Mouse (Mus musculus): ENCODE results near the gene Mrpl12. TPM values are rescaled to one million over a fixed set of nuclear protein-coding genes. Genes with fewer than 3 reads are reported as not detected.

Mrpl12 gene
- total and polyA plus RNA-seq, 3 experiments, result 63.2 to 514 (median 125) TPM

DNA sequence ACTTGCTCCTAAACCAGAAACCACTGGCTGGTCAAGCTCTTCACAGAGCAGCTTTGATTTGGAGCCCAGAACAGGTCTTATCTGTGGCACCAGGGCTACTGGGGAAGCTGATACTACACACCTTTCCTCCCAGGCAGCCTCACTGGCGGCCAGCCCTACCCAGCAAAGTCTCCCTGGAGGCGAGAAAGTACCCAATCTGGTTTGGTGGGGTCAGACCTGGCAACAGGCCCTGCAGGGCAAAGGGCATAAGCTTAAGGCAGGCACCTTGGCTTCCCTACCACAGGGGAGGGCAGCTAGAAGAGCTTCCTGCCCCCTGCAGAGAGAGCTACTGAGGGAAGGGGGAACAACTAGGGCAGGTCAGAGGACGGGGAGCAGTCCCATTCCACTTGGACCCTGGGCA, 15.9 kb downstream of the Mrpl12 start:
- Histone ChIP-seq H3K36me3 (replicated peaks) (peaks cover 46% of the 10 kb centered on the region), H3K9me3 (replicated peaks) (no peaks in the 10 kb centered on the region), H3K4me3 (ENCODE audit: low read depth, low read length) (no peak overlapping the region), H3K4me1 (ENCODE audit: insufficient read depth, low read depth, low read length) (peaks cover 14% of the 10 kb centered on the region), H3K27me3 (ENCODE audit: insufficient read depth, low read length) (peaks cover 21% of the 10 kb centered on the region)
- ATAC-seq (ENCODE audit: extremely low read depth, insufficient number of reproducible peaks, low FRiP score, poor library complexity, severe bottlenecking) (no peak), DNase-seq (ENCODE audit: low spot score) (no peak)
- no peak for TF ChIP-seq CTCF (IDR thresholded peaks at IDR 0.05; ENCODE audit: low read depth, low read length)
- no peak for TF ChIP-seq GATA2 (IDR thresholded peaks at IDR 0.05; ENCODE audit: borderline replicate concordance, low read depth, low read length)
- TF ChIP-seq TAL1 (conservative IDR thresholded peaks at IDR 0.05; ENCODE audit: low read depth, low read length), result no peak
- no peak for TF ChIP-seq GATA1 (IDR thresholded peaks at IDR 0.05; ENCODE audit: borderline replicate concordance, low read length)
- TF ChIP-seq POLR2AphosphoS5 (IDR thresholded peaks at IDR 0.05; ENCODE audit: insufficient replicate concordance, low read depth, low read length), result no peak

DNA sequence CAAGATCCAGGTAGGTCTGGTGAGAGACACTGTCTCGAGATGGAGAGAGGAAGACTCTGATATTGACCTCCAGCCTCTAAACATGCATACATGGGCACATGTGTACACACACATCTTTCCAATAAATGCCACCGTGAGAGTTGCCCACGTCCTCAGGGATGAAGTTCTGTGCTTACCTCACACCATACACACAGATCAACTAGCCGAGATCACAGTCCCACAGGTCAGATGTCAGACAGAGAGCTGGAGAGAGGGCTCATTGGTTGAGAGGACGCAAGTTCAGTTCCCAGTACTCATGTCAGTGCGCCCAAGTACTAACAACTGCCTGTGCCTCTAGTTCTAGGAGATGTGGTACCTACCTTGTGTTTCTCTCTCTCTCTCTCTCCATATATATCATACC, 16.6 kb downstream of the Mrpl12 start:
- DNase-seq (ENCODE audit: low spot score), result no peak
- Histone ChIP-seq H3K4me3 (ENCODE audit: low read depth, low read length) (no peak overlapping the region), H3K4me1 (ENCODE audit: insufficient read depth, low read depth, low read length) (peaks cover 14% of the 10 kb centered on the region), H3K36me3 (replicated peaks) (peaks cover 40% of the 10 kb centered on the region), H3K9me3 (replicated peaks) (no peaks in the 10 kb centered on the region), H3K27me3 (ENCODE audit: insufficient read depth, low read length) (peaks cover 22% of the 10 kb centered on the region)
- ATAC-seq (ENCODE audit: extremely low read depth, insufficient number of reproducible peaks, low FRiP score, poor library complexity, severe bottlenecking), result no peak
- TF ChIP-seq GATA1 (IDR thresholded peaks at IDR 0.05; ENCODE audit: borderline replicate concordance, low read length) (no peak), POLR2AphosphoS5 (IDR thresholded peaks at IDR 0.05; ENCODE audit: insufficient replicate concordance, low read depth, low read length) (0 out of 2 replicates have a peak, but pooled peaks have one; percentile 55)

GRCm38 (mm10) chr11:120501701-120502100, 17.3 kb downstream of the Mrpl12 start:
- no peak for ATAC-seq (ENCODE audit: extremely low read depth, insufficient number of reproducible peaks, low FRiP score, poor library complexity, severe bottlenecking)
- DNase-seq (ENCODE audit: low spot score), result no peak
- no peaks in the 10 kb centered on the region for H3K9me3 ChIP-seq (replicated peaks)
- H3K36me3 ChIP-seq (replicated peaks), result peaks cover 33% of the 10 kb centered on the region
- H3K4me1 ChIP-seq (ENCODE audit: insufficient read depth, low read depth, low read length), result peaks cover 15% of the 10 kb centered on the region
- H3K27me3 ChIP-seq (ENCODE audit: insufficient read depth, low read length), result peaks cover 24% of the 10 kb centered on the region
- H3K4me3 ChIP-seq (ENCODE audit: low read depth, low read length), result no peak overlapping the region
- TF ChIP-seq GATA1 (IDR thresholded peaks at IDR 0.05; ENCODE audit: borderline replicate concordance, low read length) (no peak), TAL1 (conservative IDR thresholded peaks at IDR 0.05; ENCODE audit: low read depth, low read length) (no peak), CTCF (IDR thresholded peaks at IDR 0.05; ENCODE audit: low read depth, low read length) (no peak), POLR2AphosphoS5 (IDR thresholded peaks at IDR 0.05; ENCODE audit: insufficient replicate concordance, low read depth, low read length) (no peak), GATA2 (IDR thresholded peaks at IDR 0.05; ENCODE audit: borderline replicate concordance, low read depth, low read length) (no peak)

GRCm38 (mm10) chr11:120505661-120506060, 21.2 kb downstream of the Mrpl12 start:
- no peaks in the 10 kb centered on the region for H3K9me3 ChIP-seq (replicated peaks)
- TF ChIP-seq TAL1 (conservative IDR thresholded peaks at IDR 0.05; ENCODE audit: low read depth, low read length) (no peak), POLR2AphosphoS5 (IDR thresholded peaks at IDR 0.05; ENCODE audit: insufficient replicate concordance, low read depth, low read length) (no peak), CTCF (IDR thresholded peaks at IDR 0.05; ENCODE audit: low read depth, low read length) (no peak), GATA1 (IDR thresholded peaks at IDR 0.05; ENCODE audit: borderline replicate concordance, low read length) (no peak), GATA2 (IDR thresholded peaks at IDR 0.05; ENCODE audit: borderline replicate concordance, low read depth, low read length) (no peak)
- no peak for ATAC-seq (ENCODE audit: extremely low read depth, insufficient number of reproducible peaks, low FRiP score, poor library complexity, severe bottlenecking)
- H3K27me3 ChIP-seq (ENCODE audit: insufficient read depth, low read length), result peaks cover 24% of the 10 kb centered on the region
- H3K36me3 ChIP-seq (replicated peaks), result no peaks in the 10 kb centered on the region
- no peak overlapping the region for H3K4me3 ChIP-seq (ENCODE audit: low read depth, low read length)
- DNase-seq (ENCODE audit: low spot score), result no peak
- peaks cover 37% of the 10 kb centered on the region for H3K4me1 ChIP-seq (ENCODE audit: insufficient read depth, low read depth, low read length)

DNA sequence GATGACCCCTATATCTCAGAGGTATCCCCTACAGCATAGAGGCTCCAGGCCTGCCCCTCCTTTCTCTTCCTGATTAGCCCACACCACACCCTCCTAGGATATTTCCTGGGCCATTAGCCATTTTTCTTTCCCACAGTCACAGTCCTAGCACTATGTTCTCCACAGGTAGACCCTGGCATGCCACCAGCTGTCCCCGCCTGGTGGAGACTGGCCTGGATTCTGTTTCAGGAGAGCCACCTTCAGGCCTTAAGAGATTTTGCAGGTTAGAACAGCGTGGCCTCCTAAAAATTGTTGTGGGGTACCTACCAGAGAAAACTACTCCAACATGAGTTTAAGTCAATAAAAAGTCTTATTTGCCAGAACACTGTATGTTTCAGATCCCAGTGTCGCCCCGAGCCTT, 22.5 kb downstream of the Mrpl12 start:
- peaks cover 48% of the 10 kb centered on the region for H3K4me1 ChIP-seq (ENCODE audit: insufficient read depth, low read depth, low read length)
- no peaks in the 10 kb centered on the region for H3K9me3 ChIP-seq (replicated peaks)
- DNase-seq (ENCODE audit: low spot score) (peak; percentile 27), ATAC-seq (ENCODE audit: extremely low read depth, insufficient number of reproducible peaks, low FRiP score, poor library complexity, severe bottlenecking) (no peak)
- no peaks in the 10 kb centered on the region for H3K36me3 ChIP-seq (replicated peaks)
- H3K27me3 ChIP-seq (ENCODE audit: insufficient read depth, low read length), result peaks cover 19% of the 10 kb centered on the region
- H3K4me3 ChIP-seq (ENCODE audit: low read depth, low read length), result no peak overlapping the region
- no peak for TF ChIP-seq GATA1 (IDR thresholded peaks at IDR 0.05; ENCODE audit: borderline replicate concordance, low read length)
- no peak for TF ChIP-seq GATA2 (IDR thresholded peaks at IDR 0.05; ENCODE audit: borderline replicate concordance, low read depth, low read length)
- TF ChIP-seq CTCF (IDR thresholded peaks at IDR 0.05; ENCODE audit: low read depth, low read length), result no peak; the same call in 1 of the 2 replicates
- no peak for TF ChIP-seq POLR2AphosphoS5 (IDR thresholded peaks at IDR 0.05; ENCODE audit: insufficient replicate concordance, low read depth, low read length)
- TF ChIP-seq TAL1 (conservative IDR thresholded peaks at IDR 0.05; ENCODE audit: low read depth, low read length), result no peak

DNA sequence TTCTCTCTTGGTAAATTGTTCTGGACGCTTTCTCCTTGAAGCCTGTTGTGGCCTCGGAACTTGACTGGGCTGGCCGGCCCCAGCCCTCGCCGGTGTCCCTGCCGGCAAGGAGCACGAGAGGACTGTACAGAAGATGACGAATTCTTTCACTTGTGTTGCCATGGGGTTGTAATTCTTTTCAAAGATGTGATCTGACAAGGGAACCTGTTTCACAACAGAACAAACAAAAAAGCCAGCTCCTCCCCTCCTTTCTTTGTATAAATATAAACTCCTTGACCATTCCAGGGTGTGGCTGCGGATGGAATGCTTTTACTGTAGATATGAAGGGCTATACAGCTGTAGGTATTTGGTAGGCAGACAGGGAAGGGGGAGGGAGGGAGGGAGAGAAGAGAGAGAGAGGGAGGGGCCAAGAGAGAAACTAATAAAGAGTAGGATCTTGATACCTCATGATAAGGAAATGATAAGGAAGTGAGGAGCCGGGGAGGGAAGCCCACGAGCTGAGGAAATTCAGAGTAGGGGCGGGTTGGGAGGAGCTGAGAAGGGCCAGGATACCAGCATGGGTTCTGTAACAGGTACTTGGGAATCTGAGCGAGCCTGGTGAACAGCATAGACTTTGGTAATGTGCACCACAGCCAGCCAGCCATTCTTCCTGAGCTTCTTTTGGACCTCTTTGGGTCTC, 23.3 kb downstream of the Mrpl12 start:
- no peak for TF ChIP-seq GATA2 (IDR thresholded peaks at IDR 0.05; ENCODE audit: borderline replicate concordance, low read depth, low read length)
- TF ChIP-seq GATA1 (IDR thresholded peaks at IDR 0.05; ENCODE audit: borderline replicate concordance, low read length), result no peak
- no peak for TF ChIP-seq CTCF (IDR thresholded peaks at IDR 0.05; ENCODE audit: low read depth, low read length)
- TF ChIP-seq POLR2AphosphoS5 (IDR thresholded peaks at IDR 0.05; ENCODE audit: insufficient replicate concordance, low read depth, low read length), result no peak
- TF ChIP-seq TAL1 (conservative IDR thresholded peaks at IDR 0.05; ENCODE audit: low read depth, low read length), result no peak
- no peak for ATAC-seq (ENCODE audit: extremely low read depth, insufficient number of reproducible peaks, low FRiP score, poor library complexity, severe bottlenecking)

More for the DNA sequence above, 23.3 kb downstream of the Mrpl12 start:
- H3K27me3 ChIP-seq (ENCODE audit: insufficient read depth, low read length), result peaks cover 14% of the 10 kb centered on the region
- no peaks in the 10 kb centered on the region for H3K36me3 ChIP-seq (replicated peaks)
- DNase-seq (ENCODE audit: low spot score), result no peak
- H3K9me3 ChIP-seq (replicated peaks), result no peaks in the 10 kb centered on the region
- H3K4me1 ChIP-seq (ENCODE audit: insufficient read depth, low read depth, low read length), result peaks cover 51% of the 10 kb centered on the region
- H3K4me3 ChIP-seq (ENCODE audit: low read depth, low read length), result no peak overlapping the region

Data from G1E (cell line).